Mouse (Mus musculus) splenic B cell, adult 2 months (primary cell): ENCODE measurements around the gene Atp8a2.
A peak's percentile ranks its signal among the peaks of the same experiment; 100 is the strongest.

Source experiments
- DNase-seq: peaks from one replicate; pipeline ENCODE4 v3.0.0-alpha.2; 2011; ENCODE audit warnings: low read depth, low spot score
- H3K27me3 ChIP-seq: 2 replicates; pipeline ENCODE4 v1.6.1; 2012; ENCODE audit warnings: mild to moderate bottlenecking, low read length, moderate library complexity, mixed read lengths; ENCODE audit not compliant: control insufficient read depth, poor library complexity, insufficient read depth, severe bottlenecking
- H3K36me3 ChIP-seq: 2 replicates; pipeline ENCODE4 v1.6.1; 2012; ENCODE audit warnings: mild to moderate bottlenecking, low read length, moderate library complexity, mixed read lengths; ENCODE audit not compliant: control insufficient read depth, poor library complexity, insufficient read depth, severe bottlenecking

Atp8a2 gene

DNA sequence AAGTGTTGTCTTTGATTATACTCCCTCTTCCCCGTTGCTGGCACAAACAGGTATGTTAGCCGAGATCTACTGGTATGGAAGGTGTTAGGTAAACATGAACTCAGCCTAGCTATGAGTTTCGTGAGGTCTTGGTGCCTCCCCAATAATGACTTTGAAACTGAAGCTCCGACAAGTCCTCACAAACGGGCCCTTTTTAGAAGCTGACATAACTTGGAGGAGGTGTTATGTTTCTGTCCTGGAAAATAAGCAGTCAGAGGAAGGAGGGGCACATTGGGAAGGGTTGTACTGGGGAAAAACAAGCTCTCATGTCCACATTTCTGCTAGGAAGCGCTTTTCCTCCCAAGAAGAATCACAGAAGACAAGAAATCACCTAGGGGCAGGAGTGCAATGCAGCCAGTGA lies 540.4 kb downstream of the Atp8a2 start:
- no peak for DNase-seq
- Histone ChIP-seq H3K36me3 (no peaks in the 10 kb centered on the region), H3K27me3 (no peaks in the 10 kb centered on the region)

- DNase-seq, result no peak
- Histone ChIP-seq H3K36me3 (no peaks in the 10 kb centered on the region), H3K27me3 (no peaks in the 10 kb centered on the region)
Measured at GRCm38 (mm10) chr14:59649337-59649736, 547.6 kb downstream of the Atp8a2 start.

GRCm38 (mm10) chr14:59648611-59649010 lies 548.4 kb downstream of the Atp8a2 start:
- no peaks in the 10 kb centered on the region for H3K27me3 ChIP-seq
- no peak for DNase-seq
- H3K36me3 ChIP-seq, result no peaks in the 10 kb centered on the region

GRCm38 (mm10) chr14:59646826-59647697 lies 549.9 kb downstream of the Atp8a2 start:
- H3K27me3 ChIP-seq, result no peaks in the 10 kb centered on the region
- no peaks in the 10 kb centered on the region for H3K36me3 ChIP-seq
- no peak for DNase-seq

- DNase-seq, result no peak
- Histone ChIP-seq H3K36me3 (no peaks in the 10 kb centered on the region), H3K27me3 (no peaks in the 10 kb centered on the region)
Measured at GRCm38 (mm10) chr14:59644896-59645295, 552.1 kb downstream of the Atp8a2 start.

GRCm38 (mm10) chr14:59644166-59644565 lies 552.8 kb downstream of the Atp8a2 start:
- no peaks in the 10 kb centered on the region for H3K27me3 ChIP-seq

DNA sequence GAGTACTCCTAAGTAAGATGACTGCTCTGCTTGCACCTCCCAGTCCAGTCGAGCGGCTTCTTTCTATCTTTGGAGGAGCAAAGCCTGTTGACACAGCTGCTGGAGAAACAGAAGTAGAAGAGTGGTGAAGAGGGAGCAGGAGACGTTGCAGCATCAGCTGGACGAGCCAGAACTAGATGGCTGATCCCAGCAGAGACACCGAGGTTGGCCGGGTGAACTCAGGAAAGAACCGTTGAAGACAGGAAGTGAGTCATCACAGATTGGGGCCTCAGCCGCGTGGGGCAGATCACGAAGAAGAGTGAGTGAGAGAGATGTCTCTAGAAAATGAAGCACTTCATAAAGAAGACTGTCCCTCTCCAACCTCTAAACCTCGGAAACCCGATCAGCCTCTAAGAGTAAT lies 553.4 kb downstream of the Atp8a2 start:
- H3K27me3 ChIP-seq, result no peaks in the 10 kb centered on the region
- no peaks in the 10 kb centered on the region for H3K36me3 ChIP-seq
- DNase-seq, result peak; percentile 6

More at GRCm38 (mm10) chr14:59644166-59644565, 552.8 kb downstream of the Atp8a2 start:
- H3K36me3 ChIP-seq, result no peaks in the 10 kb centered on the region
- no peak for DNase-seq

DNA sequence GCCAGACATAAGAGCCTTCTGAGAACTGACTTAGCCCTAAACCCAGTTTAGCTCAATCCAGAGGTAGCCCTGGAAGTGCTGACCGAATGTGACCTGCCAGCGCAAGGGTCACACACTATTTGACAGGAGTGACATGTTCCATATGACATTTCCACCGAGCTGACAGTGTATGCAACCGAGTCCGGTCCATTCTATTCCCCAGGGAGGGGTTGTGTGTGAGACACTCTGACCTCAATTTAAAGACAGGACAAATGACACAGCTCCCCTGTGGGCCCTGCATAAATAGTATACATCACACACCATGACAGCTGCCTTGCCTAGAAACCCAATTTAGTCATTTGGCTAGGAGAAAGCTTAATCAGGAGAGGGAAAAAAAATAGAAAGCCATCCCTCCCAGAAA lies 555.1 kb downstream of the Atp8a2 start:
- no peak for DNase-seq
- Histone ChIP-seq H3K36me3 (no peaks in the 10 kb centered on the region), H3K27me3 (no peaks in the 10 kb centered on the region)

DNA sequence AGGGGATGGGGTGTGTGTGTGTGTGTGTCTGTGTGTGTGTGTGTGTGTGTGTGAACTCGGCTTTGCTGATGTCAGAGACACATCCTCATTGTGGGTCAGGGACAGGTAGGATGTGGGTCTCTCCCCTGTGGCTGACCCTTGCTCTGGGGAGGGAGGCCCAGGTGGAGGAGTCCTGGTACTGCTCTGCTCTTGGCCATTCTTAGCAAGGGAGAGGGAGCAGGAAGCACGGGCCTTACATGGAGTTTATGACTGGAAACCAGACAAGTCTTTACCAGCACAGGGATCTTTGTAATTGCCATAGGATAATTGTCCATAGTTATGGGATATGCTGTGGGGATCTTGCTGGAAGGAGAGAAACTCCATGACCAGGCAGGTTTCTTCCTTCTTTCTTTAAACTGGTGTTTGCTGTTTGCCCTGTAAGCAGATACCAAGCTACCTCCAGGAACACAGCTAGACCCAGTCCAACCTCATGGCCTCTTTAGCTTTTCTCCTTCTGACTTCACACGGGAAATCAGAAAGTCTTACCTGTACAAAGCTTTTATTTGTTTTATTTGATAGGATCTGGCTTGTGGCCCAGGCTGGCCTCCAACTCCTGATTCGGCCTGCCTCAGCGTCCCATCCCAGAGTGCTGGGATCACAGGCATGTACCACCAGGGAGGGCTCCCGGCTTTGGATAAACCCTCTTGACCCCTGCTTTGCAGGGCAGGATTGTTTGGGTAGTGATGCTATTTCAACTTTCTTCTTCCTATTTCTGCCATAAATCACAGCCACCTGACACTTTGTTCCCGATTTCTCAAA lies 557.9 kb downstream of the Atp8a2 start:
- Histone ChIP-seq H3K36me3 (no peaks in the 10 kb centered on the region), H3K27me3 (no peaks in the 10 kb centered on the region)
- no peak for DNase-seq

GRCm38 (mm10) chr14:59633988-59634387 lies 563.0 kb downstream of the Atp8a2 start:
- Histone ChIP-seq H3K36me3 (no peaks in the 10 kb centered on the region), H3K27me3 (no peaks in the 10 kb centered on the region)
- no peak for DNase-seq

DNA sequence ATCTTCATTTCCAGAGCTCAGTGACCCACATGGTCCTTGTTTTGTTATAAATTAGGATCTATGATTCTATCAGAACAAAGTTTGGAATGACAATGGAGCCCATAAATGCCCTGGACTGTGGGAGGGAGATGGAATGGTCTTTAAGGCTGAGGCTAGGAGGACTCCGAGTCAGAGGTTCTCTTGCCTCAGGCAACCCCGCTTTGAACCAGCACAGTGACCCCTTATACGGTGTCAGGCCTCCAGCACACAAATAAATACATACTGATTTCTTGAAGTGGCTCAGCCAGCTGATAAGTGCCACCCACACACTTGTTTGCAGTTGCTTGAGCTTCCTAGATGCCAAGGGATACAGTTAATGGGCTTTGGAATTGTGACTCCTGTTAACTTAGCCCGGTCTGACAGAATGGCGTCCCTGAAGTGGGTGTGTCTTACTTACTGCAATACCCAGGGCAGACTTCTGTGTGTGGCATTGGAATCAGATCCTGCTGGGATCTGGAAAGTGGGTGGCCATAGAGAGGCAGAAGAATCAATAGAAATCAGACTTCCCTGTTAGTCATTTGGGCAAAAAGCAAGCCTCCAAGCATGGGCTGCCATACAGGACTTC lies 563.6 kb downstream of the Atp8a2 start:
- Histone ChIP-seq H3K27me3 (no peaks in the 10 kb centered on the region), H3K36me3 (no peaks in the 10 kb centered on the region)
- no peak for DNase-seq

DNA sequence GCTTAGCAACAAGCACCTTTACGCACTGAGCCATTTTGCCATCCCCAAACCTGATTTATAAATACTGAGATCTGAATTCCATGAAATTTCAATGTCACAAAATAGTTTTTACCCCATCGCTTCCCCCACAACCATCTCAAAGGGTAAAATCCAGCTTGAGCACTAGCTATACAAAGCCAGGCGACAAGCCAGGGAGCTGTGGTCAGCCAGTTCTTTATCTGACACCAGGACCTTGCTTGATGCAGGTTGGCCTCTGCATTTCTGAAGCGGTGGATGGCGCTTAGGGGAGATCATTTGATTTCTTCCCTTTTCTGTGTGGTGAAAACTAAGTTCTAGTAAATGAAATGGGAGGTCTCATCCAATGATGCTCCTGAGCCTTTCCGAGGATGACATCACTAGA lies 564.9 kb downstream of the Atp8a2 start:
- no peak for DNase-seq
- H3K36me3 ChIP-seq, result no peaks in the 10 kb centered on the region
- H3K27me3 ChIP-seq, result no peaks in the 10 kb centered on the region

DNA sequence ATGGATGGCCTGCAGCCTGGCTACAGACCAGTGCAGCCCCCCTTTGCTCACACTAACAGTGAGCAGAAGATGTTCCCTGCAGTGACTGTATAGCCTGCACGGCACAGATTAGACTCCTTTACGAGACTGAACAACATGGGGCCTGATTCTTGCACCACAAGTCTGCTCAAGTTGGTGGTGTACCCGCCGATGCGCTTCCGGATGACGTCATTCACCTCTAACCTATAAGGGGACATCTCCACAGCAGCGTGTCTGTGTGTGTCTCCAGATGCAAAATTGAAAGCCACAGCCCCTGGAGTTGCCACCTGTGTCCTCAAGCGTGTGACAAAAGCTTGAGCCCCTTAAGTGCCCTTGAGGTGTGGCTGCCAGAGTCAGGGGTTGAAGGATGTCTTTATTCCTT lies 566.9 kb downstream of the Atp8a2 start:
- no peak for DNase-seq
- no peaks in the 10 kb centered on the region for H3K36me3 ChIP-seq

DNA sequence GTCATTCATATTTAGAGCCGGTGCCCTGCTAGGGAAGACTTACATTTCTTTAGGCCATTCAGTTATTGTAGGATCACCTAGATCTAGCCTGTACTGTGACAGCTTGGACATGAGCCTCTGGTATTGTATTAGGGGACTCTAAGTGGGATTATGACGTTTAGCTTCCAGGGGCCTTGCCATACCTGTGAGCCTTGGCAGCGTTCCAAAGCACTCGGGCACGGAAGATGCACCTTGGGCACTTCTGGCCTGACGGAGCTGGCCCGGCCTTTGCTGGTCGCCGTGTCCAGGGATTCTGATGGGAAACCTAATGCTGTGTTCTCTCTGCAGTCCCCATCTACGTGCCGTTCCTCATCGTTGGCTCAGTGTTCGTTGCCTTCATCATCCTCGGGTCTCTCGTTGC lies 567.7 kb downstream of the Atp8a2 start:
- H3K27me3 ChIP-seq, result no peaks in the 10 kb centered on the region
- DNase-seq, result no peak
- no peaks in the 10 kb centered on the region for H3K36me3 ChIP-seq

More for the DNA sequence above, 566.9 kb downstream of the Atp8a2 start:
- no peaks in the 10 kb centered on the region for H3K27me3 ChIP-seq

DNA sequence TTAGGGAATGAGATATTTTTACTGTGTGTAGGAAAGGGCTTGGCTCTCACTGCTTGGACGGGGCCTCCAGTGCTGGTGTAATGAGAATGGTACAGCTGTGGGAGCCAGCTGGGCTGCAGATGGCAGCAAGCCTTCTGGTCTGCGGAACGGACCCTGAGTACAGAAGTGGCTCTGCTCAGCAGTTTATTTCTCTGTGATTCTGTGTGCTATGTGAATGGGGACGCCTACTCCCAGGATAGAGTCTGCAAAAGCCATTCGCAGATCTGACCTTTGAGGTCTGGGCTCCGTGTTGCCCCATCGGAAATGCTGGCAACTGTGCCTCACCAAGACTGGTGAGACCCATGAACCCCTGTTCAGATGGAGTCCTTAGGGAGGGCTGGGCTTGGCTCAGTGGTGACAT lies 569.2 kb downstream of the Atp8a2 start:
- no peak for DNase-seq
- Histone ChIP-seq H3K36me3 (no peaks in the 10 kb centered on the region), H3K27me3 (no peaks in the 10 kb centered on the region)
